Mouse (Mus musculus) erythroblast, embryonic 14.5 days (primary cell): ENCODE measurements around the gene Vrk1.

Source experiments
- GATA1 ChIP-seq: IDR thresholded peaks from 2 replicates; pipeline ENCODE4 v1.6.1; 2012; ENCODE audit warnings: low read length, inconsistent platforms, mixed read lengths
- TAL1 ChIP-seq: IDR thresholded peaks from 3 replicates; pipeline ENCODE4 v1.6.1; 2012; ENCODE audit warnings: low read length, inconsistent platforms, mixed read lengths

- no peak for TF ChIP-seq GATA1
- TF ChIP-seq TAL1, result no peak
These were observed 45.8 kb downstream of the Vrk1 start for GRCm38 (mm10) chr12:106055799-106056198.
